Mouse (Mus musculus): ENCODE measurements around the gene Lyrm4. TPM values are rescaled to one million over a fixed set of nuclear protein-coding genes. Genes with fewer than 3 reads are reported as not detected.

Gene Lyrm4
- total and polyA plus RNA-seq, 3 experiments = 5.1 to 12.2 (median 10.6) TPM

DNA sequence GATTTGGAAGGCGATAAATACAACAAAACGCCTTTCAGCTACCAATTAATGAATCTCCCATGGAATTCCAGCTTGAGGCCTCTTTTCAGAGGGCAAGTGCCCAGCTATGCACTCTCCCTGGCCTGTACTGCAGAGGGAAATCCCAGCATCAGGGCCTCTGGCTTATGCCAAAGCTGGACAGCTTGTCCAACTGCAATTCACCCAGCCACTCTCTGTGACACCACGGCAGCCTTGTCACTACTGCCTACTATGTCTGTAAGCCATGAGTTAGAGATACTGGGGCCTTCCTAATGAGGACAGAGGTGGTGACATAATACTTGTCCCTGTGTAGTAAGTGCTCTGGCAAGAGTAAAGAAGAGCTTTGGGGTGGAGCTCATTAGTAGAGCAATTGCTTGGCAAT lies 128.0 kb downstream of the Lyrm4 start:
- no peak for DNase-seq
- Histone ChIP-seq H3K27me3 (ENCODE audit: control insufficient read depth, insufficient read depth, low read length) (no peaks in the 10 kb centered on the region), H3K27ac (no peak overlapping the region), H3K9ac (ENCODE audit: low read depth, low read length) (no peak overlapping the region), H3K4me3 (no peak overlapping the region), H3K79me2 (replicated peaks; ENCODE audit: control insufficient read depth, insufficient read depth, low read length) (no peaks in the 10 kb centered on the region), H3K4me1 (ENCODE audit: control insufficient read depth, insufficient read depth, low read length) (peaks cover 7% of the 10 kb centered on the region), H3K36me3 (ENCODE audit: control insufficient read depth, insufficient read depth, low read length) (peaks cover 5% of the 10 kb centered on the region)
- TF ChIP-seq EP300 (IDR thresholded peaks at IDR 0.05; ENCODE audit: insufficient read depth, low read depth, low read length) (no peak), POLR2A (IDR thresholded peaks at IDR 0.05; ENCODE audit: insufficient read depth, low read depth, low read length) (no peak), CTCF (IDR thresholded peaks at IDR 0.05) (no peak)
- intact Hi-C loops (cut with DNase I) = no loop called here
- WGBS = 59% methylated on average over 3 of the region's 3 CpGs

DNA sequence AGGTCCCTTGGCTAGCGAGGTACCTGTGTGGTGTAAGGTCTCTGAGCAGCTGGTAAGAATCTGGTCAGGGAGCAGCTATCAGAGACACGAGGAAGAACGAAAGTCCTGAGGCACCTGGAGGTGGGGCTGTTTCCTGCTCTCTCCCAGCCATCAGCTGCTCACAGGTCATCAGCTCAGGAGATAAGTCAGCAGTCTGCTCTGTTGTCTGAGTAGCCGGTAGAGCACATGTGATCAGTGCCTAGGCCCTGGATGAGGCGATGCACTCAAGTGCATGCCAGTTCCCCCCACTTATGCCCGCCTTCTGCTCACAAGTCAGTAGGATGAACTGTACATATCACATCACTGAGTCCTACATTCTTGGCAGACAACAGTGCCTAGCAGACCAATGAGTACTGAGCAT lies 134.3 kb downstream of the Lyrm4 start:
- 70% methylated on average over 6 of the region's 6 CpGs for WGBS
- Histone ChIP-seq H3K27me3 (ENCODE audit: control insufficient read depth, insufficient read depth, low read length) (no peaks in the 10 kb centered on the region), H3K27ac (no peak overlapping the region), H3K4me1 (ENCODE audit: control insufficient read depth, insufficient read depth, low read length) (no peaks in the 10 kb centered on the region), H3K79me2 (replicated peaks; ENCODE audit: control insufficient read depth, insufficient read depth, low read length) (no peaks in the 10 kb centered on the region), H3K9ac (ENCODE audit: low read depth, low read length) (no peak overlapping the region), H3K4me3 (no peak overlapping the region), H3K36me3 (ENCODE audit: control insufficient read depth, insufficient read depth, low read length) (no peaks in the 10 kb centered on the region; the same call in 1 of the 2 replicates)
- TF ChIP-seq CTCF (IDR thresholded peaks at IDR 0.05) = no peak
- TF ChIP-seq EP300 (IDR thresholded peaks at IDR 0.05; ENCODE audit: insufficient read depth, low read depth, low read length) = no peak
- TF ChIP-seq POLR2A (IDR thresholded peaks at IDR 0.05; ENCODE audit: insufficient read depth, low read depth, low read length) = no peak
- no peak for DNase-seq
- intact Hi-C loops (cut with DNase I) = no loop called here

DNA sequence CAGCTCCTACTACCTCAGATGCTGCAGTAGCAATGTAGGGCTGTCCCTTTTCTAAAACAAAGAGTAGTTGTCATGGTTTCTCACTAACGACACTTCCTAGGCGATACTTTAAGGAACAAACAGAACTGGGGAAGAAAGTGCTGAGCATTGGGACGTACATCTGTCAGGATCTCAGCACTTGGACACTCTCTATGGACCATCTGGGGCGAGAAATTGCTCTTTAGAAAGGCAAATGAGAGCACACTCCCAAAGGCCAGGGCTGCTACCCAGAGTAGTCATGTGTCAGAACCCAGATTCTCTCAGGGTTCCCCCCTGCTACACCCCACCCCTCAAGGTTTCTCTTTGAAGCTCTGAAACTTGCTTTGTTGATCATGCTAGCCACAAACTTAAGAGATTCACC lies 136.9 kb downstream of the Lyrm4 start:
- Histone ChIP-seq H3K79me2 (replicated peaks; ENCODE audit: control insufficient read depth, insufficient read depth, low read length) (no peaks in the 10 kb centered on the region), H3K27me3 (ENCODE audit: control insufficient read depth, insufficient read depth, low read length) (no peaks in the 10 kb centered on the region), H3K27ac (no peak overlapping the region), H3K4me1 (ENCODE audit: control insufficient read depth, insufficient read depth, low read length) (no peaks in the 10 kb centered on the region), H3K9ac (ENCODE audit: low read depth, low read length) (no peak overlapping the region), H3K36me3 (ENCODE audit: control insufficient read depth, insufficient read depth, low read length) (no peaks in the 10 kb centered on the region; the same call in 1 of the 2 replicates), H3K4me3 (no peak overlapping the region)
- WGBS = 85% methylated on average over 4 of the region's 4 CpGs
- TF ChIP-seq EP300 (IDR thresholded peaks at IDR 0.05; ENCODE audit: insufficient read depth, low read depth, low read length) (no peak), POLR2A (IDR thresholded peaks at IDR 0.05; ENCODE audit: insufficient read depth, low read depth, low read length) (no peak), CTCF (IDR thresholded peaks at IDR 0.05) (no peak)
- intact Hi-C loops (cut with DNase I) = no loop called here
- DNase-seq = no peak

GRCm38 (mm10) chr13:35976912-35977311 lies 140.4 kb downstream of the Lyrm4 start:
- no peaks in the 10 kb centered on the region; the same call in 1 of the 2 replicates for H3K36me3 ChIP-seq (ENCODE audit: control insufficient read depth, insufficient read depth, low read length)
- intact Hi-C loops (cut with DNase I) = no loop called here
- WGBS = 90% methylated on average over 7 of the region's 7 CpGs

DNA sequence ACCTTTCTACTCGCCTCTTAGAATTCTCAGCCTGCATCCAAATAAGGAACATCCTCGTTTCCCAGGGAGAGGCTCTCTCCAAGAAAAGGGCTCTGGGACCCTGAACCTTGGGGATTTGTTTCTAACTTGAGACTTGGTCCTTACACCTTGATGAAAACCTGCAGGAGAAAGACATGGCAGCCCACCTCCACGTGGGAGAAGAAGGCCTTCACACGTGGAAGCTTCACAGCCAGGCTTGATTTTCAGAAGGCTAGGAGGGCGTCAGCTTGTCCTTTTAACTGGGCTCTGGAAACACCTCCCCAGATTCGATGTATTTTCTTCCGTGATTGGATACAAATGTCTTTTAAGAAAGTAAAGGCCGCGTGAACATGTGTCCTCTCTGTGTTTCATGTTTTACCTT lies 147.5 kb downstream of the Lyrm4 start:
- TF ChIP-seq EP300 (IDR thresholded peaks at IDR 0.05; ENCODE audit: insufficient read depth, low read depth, low read length) (no peak), POLR2A (IDR thresholded peaks at IDR 0.05; ENCODE audit: insufficient read depth, low read depth, low read length) (no peak), CTCF (IDR thresholded peaks at IDR 0.05) (no peak)
- H3K79me2 ChIP-seq (replicated peaks; ENCODE audit: control insufficient read depth, insufficient read depth, low read length) = no peaks in the 10 kb centered on the region
- no peaks in the 10 kb centered on the region for H3K36me3 ChIP-seq (ENCODE audit: control insufficient read depth, insufficient read depth, low read length)
- intact Hi-C loops (cut with DNase I) = no loop called here
- H3K27ac ChIP-seq = no peak overlapping the region
- DNase-seq = no peak
- H3K9ac ChIP-seq (ENCODE audit: low read depth, low read length) = no peak overlapping the region
- H3K27me3 ChIP-seq (ENCODE audit: control insufficient read depth, insufficient read depth, low read length) = peaks cover 2% of the 10 kb centered on the region; the same call in 1 of the 2 replicates
- H3K4me1 ChIP-seq (ENCODE audit: control insufficient read depth, insufficient read depth, low read length) = no peaks in the 10 kb centered on the region; the same call in 1 of the 2 replicates
- no peak overlapping the region for H3K4me3 ChIP-seq
- WGBS = 57% methylated on average over 9 of the region's 9 CpGs

More at GRCm38 (mm10) chr13:35976912-35977311, 140.4 kb downstream of the Lyrm4 start:
- Histone ChIP-seq H3K4me1 (ENCODE audit: control insufficient read depth, insufficient read depth, low read length) (no peaks in the 10 kb centered on the region), H3K27ac (no peak overlapping the region), H3K27me3 (ENCODE audit: control insufficient read depth, insufficient read depth, low read length) (no peaks in the 10 kb centered on the region), H3K79me2 (replicated peaks; ENCODE audit: control insufficient read depth, insufficient read depth, low read length) (no peaks in the 10 kb centered on the region), H3K4me3 (no peak overlapping the region), H3K9ac (ENCODE audit: low read depth, low read length) (no peak overlapping the region)
- DNase-seq = no peak
- TF ChIP-seq CTCF (IDR thresholded peaks at IDR 0.05) (no peak), EP300 (IDR thresholded peaks at IDR 0.05; ENCODE audit: insufficient read depth, low read depth, low read length) (no peak), POLR2A (IDR thresholded peaks at IDR 0.05; ENCODE audit: insufficient read depth, low read depth, low read length) (no peak)

GRCm38 (mm10) chr13:35969431-35969721 lies 147.9 kb downstream of the Lyrm4 start:
- intact Hi-C loops (cut with DNase I) = no loop called here
- peaks cover 2% of the 10 kb centered on the region; the same call in 1 of the 2 replicates for H3K27me3 ChIP-seq (ENCODE audit: control insufficient read depth, insufficient read depth, low read length)
- H3K27ac ChIP-seq = no peak overlapping the region
- no peaks in the 10 kb centered on the region for H3K36me3 ChIP-seq (ENCODE audit: control insufficient read depth, insufficient read depth, low read length)
- H3K4me3 ChIP-seq = peak overlapping the region; percentile 60
- no peak for TF ChIP-seq POLR2A (IDR thresholded peaks at IDR 0.05; ENCODE audit: insufficient read depth, low read depth, low read length)
- no peak for TF ChIP-seq CTCF (IDR thresholded peaks at IDR 0.05)
- no peak for TF ChIP-seq EP300 (IDR thresholded peaks at IDR 0.05; ENCODE audit: insufficient read depth, low read depth, low read length)
- DNase-seq = no peak
- H3K4me1 ChIP-seq (ENCODE audit: control insufficient read depth, insufficient read depth, low read length) = no peaks in the 10 kb centered on the region; the same call in 1 of the 2 replicates
- whole genome bisulfite sequencing = 2% methylated on average over 18 of the region's 18 CpGs
- no peaks in the 10 kb centered on the region for H3K79me2 ChIP-seq (replicated peaks; ENCODE audit: control insufficient read depth, insufficient read depth, low read length)
- H3K9ac ChIP-seq (ENCODE audit: low read depth, low read length) = no peak overlapping the region; the same call in 1 of the 2 replicates
